Mouse (Mus musculus) testis, adult 2 months (tissue): Measurements from ENCODE around the gene Bax.

Experiments
- CTCF ChIP-seq: fragments of 200-500 bp; IDR thresholded peaks from 2 replicates; pipeline ENCODE4 v1.5.1; 2012; ENCODE audit warnings: low read depth, mild to moderate bottlenecking, inconsistent platforms, low read length, moderate library complexity; ENCODE audit not compliant: control insufficient read depth, insufficient read depth, insufficient replicate concordance
- POLR2A ChIP-seq: fragments of 200-500 bp; IDR thresholded peaks from 2 replicates; pipeline ENCODE4 v1.6.1; 2012; ENCODE audit warnings: low read depth, mild to moderate bottlenecking, inconsistent platforms, low read length, moderate library complexity; ENCODE audit not compliant: control insufficient read depth

DNA sequence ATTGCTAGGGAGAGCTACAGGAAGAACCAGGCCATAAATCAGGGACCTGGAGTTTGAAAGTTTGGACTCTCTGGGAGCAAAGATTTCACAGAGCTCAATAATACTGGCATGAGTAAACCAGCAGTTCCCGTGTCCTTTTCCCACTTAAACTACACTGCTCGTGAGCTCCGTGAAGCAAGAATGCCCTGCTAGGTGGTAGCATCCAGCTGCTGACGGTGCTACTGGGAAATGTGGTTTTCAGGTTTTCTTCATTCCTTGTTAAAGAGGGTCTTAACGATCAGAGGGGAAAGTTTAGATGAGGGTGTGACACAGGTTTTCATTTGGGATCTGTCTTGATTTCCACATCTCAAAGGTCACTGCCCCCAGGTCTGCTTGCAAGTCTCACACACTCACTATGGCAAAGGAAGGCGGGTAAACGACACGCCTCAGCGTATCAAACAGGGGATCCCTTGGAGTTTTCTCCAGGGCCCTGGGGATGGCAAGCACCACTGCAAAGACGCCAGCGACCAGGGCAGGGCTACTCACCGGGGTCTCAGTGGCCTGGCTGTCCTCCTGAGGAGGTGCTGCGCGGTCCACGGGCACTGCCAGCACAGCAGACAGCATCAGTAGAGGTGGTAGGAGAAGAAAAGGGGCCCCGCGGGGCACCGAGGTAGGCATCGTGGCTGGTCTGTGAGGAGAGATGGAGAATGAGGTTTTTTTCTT, 42.6 kb upstream of the Bax start:
- TF ChIP-seq POLR2A = no peak
- no peak for TF ChIP-seq CTCF
